Mouse (Mus musculus): ENCODE results near the gene Phldb3. TPM values are rescaled to one million over a fixed set of nuclear protein-coding genes. Genes with fewer than 3 reads are reported as not detected.
A peak's percentile ranks its signal among the peaks of the same experiment; 100 is the strongest.

The Phldb3 gene
- total and polyA plus RNA-seq, 3 experiments = 6.4 to 10.8 TPM; not detected in 1

DNA sequence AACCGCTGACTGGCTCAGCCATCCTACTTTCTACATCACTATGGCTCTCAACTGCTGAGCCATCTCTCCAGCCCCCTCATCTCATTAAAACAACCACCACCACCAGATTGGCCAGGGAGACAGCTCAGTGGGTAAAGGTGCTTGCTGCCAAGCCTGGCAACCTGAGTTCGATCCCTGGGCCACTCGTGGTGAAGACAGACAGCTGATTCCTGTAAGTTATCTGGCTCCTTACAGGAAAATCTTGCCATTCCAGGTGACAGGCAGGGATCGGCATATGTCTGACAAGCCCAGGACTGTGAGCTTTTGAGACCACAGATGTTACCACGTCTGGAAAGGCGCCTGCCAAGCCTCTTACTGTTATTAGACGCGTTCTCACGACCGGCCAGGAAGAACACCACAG, 32.8 kb upstream of the Phldb3 start:
- Histone ChIP-seq H3K79me2 (ENCODE audit: control insufficient read depth, insufficient read depth, low read length, poor library complexity) (no peaks in the 10 kb centered on the region; the same call in 1 of the 2 replicates), H3K9me3 (replicated peaks; ENCODE audit: insufficient read depth, low read length) (no peaks in the 10 kb centered on the region), H3K27ac (ENCODE audit: control insufficient read depth, low read depth, low read length) (peak overlapping the region; percentile 98), H3K4me1 (ENCODE audit: control insufficient read depth in 1 of 2, insufficient read depth in 2 of 2, low read length in 2 of 2) (no peaks in the 10 kb centered on the region), H3K36me3 (ENCODE audit: control insufficient read depth in 1 of 2, insufficient read depth in 2 of 2, low read length in 2 of 2) (no peaks in the 10 kb centered on the region), H3K27me3 (ENCODE audit: control insufficient read depth in 1 of 2, insufficient read depth in 2 of 2, low read length in 2 of 2) (no peaks in the 10 kb centered on the region), H3K9ac (ENCODE audit: control insufficient read depth, low read depth, low read length, poor library complexity, severe bottlenecking) (peak overlapping the region; percentile 90), H3K4me3 (ENCODE audit: control insufficient read depth in 1 of 2, insufficient read depth in 1 of 2, low read depth in 2 of 2, low read length in 2 of 2) (peak overlapping the region; percentile 85 to 90)
- DNase-seq (ENCODE audit: low read depth, low spot score) = peak; percentile 57
- TF ChIP-seq SMC3 (IDR thresholded peaks at IDR 0.05; ENCODE audit: low read depth, low read length) = no peak
- no peak for TF ChIP-seq RAD21 (IDR thresholded peaks at IDR 0.05; ENCODE audit: low read depth, low read length)
- TF ChIP-seq POLR2A (IDR thresholded peaks at IDR 0.05; ENCODE audit: control insufficient read depth in 1 of 2, insufficient read depth in 1 of 2, low read depth in 1 of 2, low read length in 2 of 2, poor library complexity in 1 of 2) = no peak
- TF ChIP-seq MAZ (IDR thresholded peaks at IDR 0.05; ENCODE audit: low read depth, low read length) = no peak
- TF ChIP-seq MXI1 (IDR thresholded peaks at IDR 0.05; ENCODE audit: low read depth, low read length) = no peak
- TF ChIP-seq GABPA (IDR thresholded peaks at IDR 0.05; ENCODE audit: low read depth, low read length) = no peak
- no peak for TF ChIP-seq HCFC1 (IDR thresholded peaks at IDR 0.05; ENCODE audit: low read depth, low read length)
- no peak for TF ChIP-seq SIN3A (IDR thresholded peaks at IDR 0.05; ENCODE audit: low read length)
- TF ChIP-seq ZNF384 (IDR thresholded peaks at IDR 0.05; ENCODE audit: low read depth, low read length) = no peak
- no peak for TF ChIP-seq POLR2AphosphoS2 (IDR thresholded peaks at IDR 0.05; ENCODE audit: low read length)
- no peak for TF ChIP-seq UBTF (IDR thresholded peaks at IDR 0.05; ENCODE audit: borderline replicate concordance, insufficient read depth, low read depth, low read length)
- TF ChIP-seq ZKSCAN1 (IDR thresholded peaks at IDR 0.05; ENCODE audit: low read depth, low read length) = no peak
- no peak for TF ChIP-seq POLR2AphosphoS5 (IDR thresholded peaks at IDR 0.05; ENCODE audit: borderline replicate concordance, low read depth, low read length)
- TF ChIP-seq TAL1 (IDR thresholded peaks at IDR 0.05; ENCODE audit: low read length) = no peak
- no peak for TF ChIP-seq GATA1 (IDR thresholded peaks at IDR 0.05; ENCODE audit: low read depth, low read length)

DNA sequence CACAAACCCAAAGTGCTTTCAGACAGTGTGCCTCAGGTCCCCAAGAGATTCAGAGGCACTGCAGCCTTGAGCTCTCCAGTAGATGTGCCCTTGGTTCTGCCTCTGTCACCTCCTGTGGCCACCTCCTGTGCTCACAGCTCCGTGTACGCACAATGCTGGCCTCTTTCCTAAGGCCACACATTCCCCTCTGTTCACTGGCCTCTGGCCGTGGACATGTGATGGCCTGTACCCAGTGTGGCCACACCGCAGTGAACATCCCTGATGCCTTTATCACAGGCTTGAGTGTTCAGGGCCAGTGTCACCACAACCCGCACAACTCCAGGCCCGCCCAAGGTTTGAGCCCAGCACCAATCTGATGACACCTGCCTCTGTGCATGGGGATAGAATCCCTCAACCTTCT, 25.7 kb upstream of the Phldb3 start:
- Histone ChIP-seq H3K4me3 (ENCODE audit: control insufficient read depth in 1 of 2, insufficient read depth in 1 of 2, low read depth in 2 of 2, low read length in 2 of 2) (no peak overlapping the region), H3K27me3 (ENCODE audit: control insufficient read depth in 1 of 2, insufficient read depth in 2 of 2, low read length in 2 of 2) (no peaks in the 10 kb centered on the region), H3K4me1 (ENCODE audit: control insufficient read depth in 1 of 2, insufficient read depth in 2 of 2, low read length in 2 of 2) (no peaks in the 10 kb centered on the region), H3K79me2 (ENCODE audit: control insufficient read depth, insufficient read depth, low read length, poor library complexity) (no peaks in the 10 kb centered on the region), H3K9me3 (replicated peaks; ENCODE audit: insufficient read depth, low read length) (no peaks in the 10 kb centered on the region), H3K9ac (ENCODE audit: control insufficient read depth, low read depth, low read length, poor library complexity, severe bottlenecking) (no peak overlapping the region), H3K36me3 (ENCODE audit: control insufficient read depth in 1 of 2, insufficient read depth in 2 of 2, low read length in 2 of 2) (no peaks in the 10 kb centered on the region), H3K27ac (ENCODE audit: control insufficient read depth, low read depth, low read length) (no peak overlapping the region)
- DNase-seq (ENCODE audit: low read depth, low spot score) = no peak
- TF ChIP-seq SMC3 (IDR thresholded peaks at IDR 0.05; ENCODE audit: low read depth, low read length) (no peak), GABPA (IDR thresholded peaks at IDR 0.05; ENCODE audit: low read depth, low read length) (no peak), CHD2 (IDR thresholded peaks at IDR 0.05; ENCODE audit: low read length) (no peak), POLR2A (IDR thresholded peaks at IDR 0.05; ENCODE audit: control insufficient read depth in 1 of 2, insufficient read depth in 1 of 2, low read depth in 1 of 2, low read length in 2 of 2, poor library complexity in 1 of 2) (no peak), CHD1 (IDR thresholded peaks at IDR 0.05; ENCODE audit: low read depth, low read length) (no peak), CTCF (IDR thresholded peaks at IDR 0.05 in 2 of 3, conservative IDR thresholded peaks at IDR 0.05 in 1 of 3; ENCODE audit: control insufficient read depth in 1 of 3, insufficient read depth in 1 of 3, low read depth in 2 of 3, low read length in 3 of 3, poor library complexity in 1 of 3, severe bottlenecking in 1 of 3) (no peak), NELFE (IDR thresholded peaks at IDR 0.05; ENCODE audit: low read depth, low read length) (no peak), RCOR1 (IDR thresholded peaks at IDR 0.05; ENCODE audit: low read depth, low read length) (no peak)
